Mouse (Mus musculus): ENCODE results near the gene Gm11562.
"Not testable (repeated sequence)": the region's sequence is repeated elsewhere in the genome, so short reads cannot be mapped to it uniquely, and the experiment has no call there.

Gene Gm11562

GRCm38 (mm10) chr11:99620335-99620734 is at the start of gene Gm11562:
Gm11562 (minus strand) TSS chr11:99620435.
- DNase-seq (ENCODE audit: low read depth in 2 of 2, low spot score in 2 of 2), result no peak

- no peak for DNase-seq (ENCODE audit: low read depth in 2 of 2, low spot score in 2 of 2)
Observed at GRCm38 (mm10) chr11:99665860-99666259, 45.6 kb upstream of the Gm11562 start, which contains the start of gene Krtap4-6. Krtap4-6 (minus strand) TSS chr11:99665960.

- no peak for DNase-seq (ENCODE audit: low read depth in 2 of 2, low spot score in 2 of 2)
Observed at GRCm38 (mm10) chr11:99662802-99663201, 42.6 kb upstream of the Gm11562 start.

DNA sequence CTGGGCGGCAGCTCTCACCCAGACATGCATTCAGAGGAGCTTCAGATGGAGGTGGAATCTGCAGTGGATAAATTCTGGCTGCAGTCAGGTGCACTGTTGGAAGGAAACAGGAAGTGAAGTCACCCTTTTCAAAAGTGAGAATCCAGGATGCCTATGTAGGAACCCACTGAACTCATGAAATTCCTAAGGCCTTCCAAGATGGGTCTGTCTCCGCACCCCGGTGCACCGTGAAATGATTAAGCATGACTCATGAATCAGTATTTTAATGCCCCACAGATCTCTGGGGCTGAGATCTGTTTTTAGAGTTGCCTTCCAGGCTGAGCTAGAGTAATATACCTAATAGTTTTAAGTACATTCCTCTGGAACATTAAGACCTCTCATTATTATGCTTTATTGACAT is 39.0 kb upstream of the Gm11562 start:
- no peak for DNase-seq (ENCODE audit: low read depth in 2 of 2, low spot score in 2 of 2)

- DNase-seq (ENCODE audit: low read depth in 2 of 2, low spot score in 2 of 2), result not testable (repeated sequence)
Observed at GRCm38 (mm10) chr11:99658467-99659010, 38.3 kb upstream of the Gm11562 start, which contains the start of gene Gm11563. Gm11563 (minus strand) TSS chr11:99658960.

- DNase-seq (ENCODE audit: low read depth in 2 of 2, low spot score in 2 of 2), result no peak
Observed at GRCm38 (mm10) chr11:99657051-99657450, 36.8 kb upstream of the Gm11562 start.

- DNase-seq (ENCODE audit: low read depth in 2 of 2, low spot score in 2 of 2), result no peak
Observed at GRCm38 (mm10) chr11:99650136-99650535, 29.9 kb upstream of the Gm11562 start, which contains the start of gene Gm11555. Gm11555 (minus strand) TSS chr11:99650236.

DNA sequence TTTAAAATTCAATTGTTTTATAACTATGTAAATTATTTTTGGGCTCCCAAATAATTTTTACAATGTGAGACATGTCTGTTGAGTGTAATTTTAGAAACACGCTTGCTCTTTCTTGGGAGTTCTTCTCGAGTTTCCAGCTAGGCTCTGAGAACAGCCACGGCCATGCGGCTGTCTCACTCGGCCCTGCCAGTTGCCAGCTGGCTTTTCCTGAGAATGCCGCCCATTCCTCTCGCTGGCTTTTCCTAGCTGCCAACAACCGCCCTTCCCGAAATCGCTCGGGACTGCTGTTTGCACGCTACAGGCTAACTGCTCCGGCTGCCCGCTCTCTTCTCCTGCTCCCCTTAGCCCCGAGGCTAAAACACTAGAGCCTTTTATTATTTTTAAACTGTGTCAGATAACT is 26.2 kb upstream of the Gm11562 start:
- no peak for DNase-seq (ENCODE audit: low read depth in 2 of 2, low spot score in 2 of 2)

- DNase-seq (ENCODE audit: low read depth in 2 of 2, low spot score in 2 of 2), result no peak
Observed at GRCm38 (mm10) chr11:99644351-99644750, 24.1 kb upstream of the Gm11562 start.

DNA sequence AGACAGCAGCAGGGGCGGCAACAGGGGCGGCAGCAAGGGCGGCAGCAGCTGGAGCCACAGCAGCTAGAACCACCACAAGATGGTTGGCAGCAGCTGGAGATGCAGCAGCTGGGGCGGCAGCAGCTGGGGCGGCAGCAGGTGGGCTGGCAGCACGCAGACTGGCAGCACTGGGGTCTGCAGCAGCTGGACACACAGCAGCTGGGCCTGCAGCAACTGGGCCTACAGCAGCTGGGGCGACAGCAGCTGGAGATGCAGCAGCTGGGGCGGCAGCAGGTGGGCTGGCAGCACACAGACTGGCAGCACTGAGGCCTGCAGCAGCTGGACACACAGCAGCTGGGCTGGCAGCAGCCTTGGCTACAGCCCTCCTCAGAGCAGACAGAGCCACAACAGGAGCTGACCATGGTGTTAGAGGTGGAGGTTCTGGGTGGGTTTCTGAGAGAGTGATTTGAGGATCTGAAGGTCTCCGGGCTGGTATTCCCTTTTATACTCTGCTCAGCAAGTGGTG is 23.5 kb upstream of the Gm11562 start, which contains the start of gene Krtap4-7:
Krtap4-7 (minus strand) TSS at position 455 of the 505 bp plus-strand sequence.
- DNase-seq (ENCODE audit: low read depth in 2 of 2, low spot score in 2 of 2), result not testable (repeated sequence)

DNA sequence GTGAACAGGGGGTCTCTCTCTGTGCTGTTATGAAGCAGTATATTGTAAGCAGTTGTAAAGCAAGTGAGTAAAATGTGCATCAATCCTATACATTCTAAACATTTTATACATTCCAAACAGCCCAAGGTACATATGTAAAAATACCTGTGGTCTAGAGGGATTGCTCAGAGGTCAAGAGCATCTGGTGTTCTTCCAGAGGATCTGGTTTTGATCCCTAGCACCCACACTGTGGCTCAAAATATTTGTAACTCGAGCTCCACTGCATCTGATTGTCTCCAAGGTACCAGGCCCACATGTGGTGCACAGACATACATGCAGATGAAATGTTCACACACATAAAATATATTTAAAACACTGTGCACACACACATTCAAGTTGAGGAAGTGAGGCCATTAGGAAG is 20.7 kb upstream of the Gm11562 start:
- no peak for DNase-seq (ENCODE audit: low read depth in 2 of 2, low spot score in 2 of 2)

DNA sequence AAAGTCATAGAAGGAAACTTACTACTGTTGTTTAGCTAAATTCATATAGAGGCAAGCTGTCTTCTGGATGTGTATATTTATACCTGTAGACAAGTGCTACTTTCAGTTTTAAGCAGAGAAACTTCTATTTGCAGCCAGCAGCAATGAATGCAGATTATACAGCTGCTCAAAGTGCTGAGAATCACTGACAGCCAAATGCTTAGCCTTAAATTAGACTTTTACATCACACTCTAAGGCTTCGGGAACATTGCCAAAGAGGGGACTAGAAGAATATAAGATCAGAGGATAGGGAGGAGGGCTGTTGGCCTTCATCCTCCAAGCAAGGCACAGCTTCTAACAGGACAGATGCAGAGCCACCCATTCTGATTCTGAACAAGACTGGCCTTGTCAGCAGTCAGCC is 16.9 kb upstream of the Gm11562 start:
- no peak for DNase-seq (ENCODE audit: low read depth in 2 of 2, low spot score in 2 of 2)

DNA sequence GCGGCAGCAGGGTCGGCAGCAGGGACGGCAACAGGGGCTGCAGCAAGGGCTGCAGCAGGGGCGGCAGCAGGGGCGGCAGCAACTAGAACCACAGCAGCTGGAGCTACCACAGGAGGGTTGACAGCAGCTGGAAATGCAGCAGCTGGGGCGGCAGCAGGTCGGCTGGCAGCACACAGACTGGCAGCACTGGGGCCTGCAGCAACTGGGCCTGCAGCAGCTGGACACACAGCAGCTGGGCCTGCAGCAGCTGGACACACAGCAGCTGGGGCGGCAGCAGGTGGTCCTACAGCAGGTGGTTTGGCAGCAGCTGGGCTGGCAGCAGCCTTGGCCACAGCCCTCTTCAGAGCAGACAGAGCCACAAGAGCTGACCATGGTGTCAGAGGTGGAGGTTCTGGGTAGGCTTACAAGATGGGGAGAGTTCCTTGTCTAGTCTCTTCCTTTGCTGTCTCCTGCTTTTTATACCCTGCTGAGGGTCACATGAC is 14.5 kb upstream of the Gm11562 start, which contains the start of gene Krtap4-2:
Krtap4-2 (minus strand) TSS at position 432 of the 482 bp plus-strand sequence.
- no peak for DNase-seq (ENCODE audit: low read depth in 2 of 2, low spot score in 2 of 2)

- no peak for DNase-seq (ENCODE audit: low read depth in 2 of 2, low spot score in 2 of 2)
Observed at GRCm38 (mm10) chr11:99633293-99633692, 13.1 kb upstream of the Gm11562 start.

GRCm38 (mm10) chr11:99630890-99631289 is 10.7 kb upstream of the Gm11562 start:
- DNase-seq (ENCODE audit: low read depth in 2 of 2, low spot score in 2 of 2), result no peak

- no peak for DNase-seq (ENCODE audit: low read depth in 2 of 2, low spot score in 2 of 2)
Observed at GRCm38 (mm10) chr11:99628138-99628537, 7.9 kb upstream of the Gm11562 start, which contains the start of gene Krtap4-1. Krtap4-1 (minus strand) TSS chr11:99628238.

DNA sequence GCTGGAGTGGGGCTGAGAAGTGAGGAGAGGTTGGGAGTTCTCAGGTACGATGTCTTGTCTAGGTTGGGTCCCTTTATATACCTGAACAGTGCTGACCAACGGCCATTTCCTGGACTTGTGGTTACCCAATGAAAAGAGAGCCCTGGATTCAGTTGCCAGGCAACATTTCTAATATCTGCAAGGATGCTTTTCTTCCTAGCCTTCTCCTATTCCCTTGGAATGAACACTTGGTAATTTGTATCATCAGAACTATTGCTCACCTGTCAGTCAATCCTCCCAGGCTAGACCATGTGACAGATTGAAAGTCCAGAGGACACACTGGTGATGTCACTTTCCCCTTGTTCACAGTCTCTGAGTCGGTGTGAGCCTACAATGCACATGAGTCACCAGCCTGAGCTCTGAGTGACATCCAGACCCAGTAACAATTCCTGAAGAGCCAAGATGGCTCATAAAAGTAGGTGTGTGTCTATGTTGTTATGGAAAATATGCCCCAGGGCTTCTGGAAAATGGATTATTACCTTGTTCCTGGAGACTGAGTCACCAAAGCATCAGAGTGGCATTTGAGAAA is 5.4 kb downstream of the Gm11562 start, which contains the start of gene Krtap2-4:
Krtap2-4 (minus strand) TSS at position 51 of the 568 bp plus-strand sequence.
- no peak for DNase-seq (ENCODE audit: low read depth in 2 of 2, low spot score in 2 of 2)

- not testable (repeated sequence) for DNase-seq (ENCODE audit: low read depth in 2 of 2, low spot score in 2 of 2)
Observed at GRCm38 (mm10) chr11:99610089-99610488, 10.1 kb downstream of the Gm11562 start, which contains the start of gene Gm11937. Gm11937 (minus strand) TSS chr11:99610189.

GRCm38 (mm10) chr11:99609126-99609525 is 11.1 kb downstream of the Gm11562 start:
- no peak for DNase-seq (ENCODE audit: low read depth in 2 of 2, low spot score in 2 of 2)

GRCm38 (mm10) chr11:99603208-99603607 is 17.0 kb downstream of the Gm11562 start, which contains the start of gene Gm11938:
Gm11938 (minus strand) TSS chr11:99603308.
- not testable (repeated sequence) for DNase-seq (ENCODE audit: low read depth in 2 of 2, low spot score in 2 of 2)

- DNase-seq (ENCODE audit: low read depth in 2 of 2, low spot score in 2 of 2), result not testable (repeated sequence)
Observed at GRCm38 (mm10) chr11:99597742-99598141, 22.5 kb downstream of the Gm11562 start, which contains the start of gene Krtap9-3. Krtap9-3 (minus strand) TSS chr11:99598105.

GRCm38 (mm10) chr11:99590981-99591380 is 29.3 kb downstream of the Gm11562 start, which contains the start of gene Krtap1-3:
Krtap1-3 (minus strand) TSS chr11:99591339.
- no peak for DNase-seq (ENCODE audit: low read depth in 2 of 2, low spot score in 2 of 2)

Data from CD8-positive naive resting alpha-beta T cell, adult 2 months (primary cell).